Mouse (Mus musculus): ENCODE results near the gene Rhox9.
"Not testable (repeated sequence)": the region's sequence is repeated elsewhere in the genome, so short reads cannot be mapped to it uniquely, and the experiment has no call there.

Rhox9 gene

GRCm38 (mm10) chrX:37901670-37902069 is at the start of gene Rhox9:
Gene Rhox9, minus strand, starts transcription at chrX:37901770.
- DNase-seq (ENCODE audit: low read depth), result not testable (repeated sequence)

- DNase-seq (ENCODE audit: low read depth), result no peak
Observed at GRCm38 (mm10) chrX:37916311-37916710, 14.7 kb upstream of the Rhox9 start.

- DNase-seq (ENCODE audit: low read depth), result no peak
Observed at GRCm38 (mm10) chrX:37908581-37908980, 7.0 kb upstream of the Rhox9 start.

GRCm38 (mm10) chrX:37903727-37904126 is 2.2 kb upstream of the Rhox9 start:
- DNase-seq (ENCODE audit: low read depth), result no peak

- not testable (repeated sequence) for DNase-seq (ENCODE audit: low read depth)
Observed at GRCm38 (mm10) chrX:37897132-37897531, 4.4 kb downstream of the Rhox9 start, which contains the start of gene Rhox7b. Gene Rhox7b, minus strand, starts transcription at chrX:37897232.

- no peak for DNase-seq (ENCODE audit: low read depth)
Observed at GRCm38 (mm10) chrX:37878844-37879243, 22.7 kb downstream of the Rhox9 start, which contains the start of gene Rhox8. Gene Rhox8, minus strand, starts transcription at chrX:37878944.

- no peak for DNase-seq (ENCODE audit: low read depth)
Observed at GRCm38 (mm10) chrX:37871641-37872040, 29.9 kb downstream of the Rhox9 start.

All from induced T-regulatory cell, adult 2 months (primary cell).